Mouse (Mus musculus) CH12.LX (cell line): ENCODE data around the gene Cd247. TPM values are rescaled to one million over a fixed set of nuclear protein-coding genes. Genes with fewer than 3 reads are reported as not detected.

Experiments used
- DNase-seq: peaks from one replicate; pipeline ENCODE4 v3.0.0-alpha.2; 2013; ENCODE audit errors: extremely low read depth
- H3K27ac ChIP-seq: 2 replicates; pipeline ENCODE4 v1.5.1; 2012; ENCODE audit warnings: low read depth, mild to moderate bottlenecking, control low read depth, moderate library complexity; ENCODE audit not compliant: insufficient read depth
- H3K27me3 ChIP-seq: replicated peaks from 2 replicates; pipeline ENCODE3; 2012; ENCODE audit warnings: inconsistent platforms
- H3K36me3 ChIP-seq, 2 experiments: replicated peaks in 1 of 2; 2 replicates each; pipeline versions ENCODE3 to v1.6.1; 2012; ENCODE audit warnings: inconsistent platforms in 1 of 2, low read length in 1 of 2, mild to moderate bottlenecking in 1 of 2, mixed read lengths in 1 of 2, moderate library complexity in 1 of 2; ENCODE audit not compliant: control insufficient read depth in 1 of 2, insufficient read depth in 1 of 2
- H3K4me1 ChIP-seq, 2 experiments: 2 replicates each; pipeline ENCODE4 v1.6.1; 2012; ENCODE audit warnings: inconsistent platforms in 1 of 2, moderate library complexity in 1 of 2; ENCODE audit not compliant: insufficient read depth in 2 of 2, control insufficient read depth in 1 of 2
- H3K4me2 ChIP-seq: 2 replicates; pipeline ENCODE4 v1.6.1; 2012; ENCODE audit warnings: low read depth, mild to moderate bottlenecking, control low read depth; ENCODE audit not compliant: poor library complexity, insufficient read depth, severe bottlenecking
- H3K4me3 ChIP-seq, 3 experiments: fragments of 150-350 bp in 1 of 3; sonication (generic) in 1 of 3; replicated peaks in 1 of 3; 2 replicates each; pipeline versions ENCODE3 to v1.5.1; 2011 to 2012; ENCODE audit warnings: low read depth in 2 of 3, low read length in 2 of 3, mild to moderate bottlenecking in 2 of 3, moderate library complexity in 2 of 3, control low read depth in 1 of 3, improper control_type of control experiment in 1 of 3, inconsistent platforms in 1 of 3, mixed read lengths in 1 of 3; ENCODE audit not compliant: poor library complexity in 1 of 3
- H3K79me2 ChIP-seq: replicated peaks from 2 replicates; pipeline ENCODE4 v1.6.1; 2012; ENCODE audit warnings: mild to moderate bottlenecking, moderate library complexity; ENCODE audit not compliant: control insufficient read depth, poor library complexity, insufficient read depth, severe bottlenecking; ENCODE audit errors: extremely low read depth
- H3K9ac ChIP-seq: 2 replicates; pipeline ENCODE4 v1.6.1; 2012; ENCODE audit warnings: low read depth, mild to moderate bottlenecking, control low read depth, moderate library complexity; ENCODE audit not compliant: insufficient read depth
- H3K9me3 ChIP-seq: replicated peaks from 2 replicates; pipeline ENCODE3; 2012; ENCODE audit warnings: low read length, inconsistent platforms, mixed read lengths
- BHLHE40 ChIP-seq: IDR thresholded peaks from 2 replicates; pipeline ENCODE4 v1.6.1; 2011; ENCODE audit warnings: mild to moderate bottlenecking, low read depth, low read length, improper control_type of control experiment
- CHD1 ChIP-seq: IDR thresholded peaks from 2 replicates; pipeline ENCODE4 v1.6.1; 2012; ENCODE audit warnings: low read depth, low read length, improper control_type of control experiment, inconsistent platforms
- CHD2 ChIP-seq: IDR thresholded peaks from 2 replicates; pipeline ENCODE4 v1.6.1; 2011; ENCODE audit warnings: low read length, improper control_type of control experiment
- CTCF ChIP-seq, 2 experiments: IDR thresholded peaks in 1 of 2; conservative IDR thresholded peaks in 1 of 2; 2 replicates each; pipeline ENCODE4 v1.5.1; 2011 to 2012; ENCODE audit warnings: low read depth in 2 of 2, low read length in 2 of 2, improper control_type of control experiment in 1 of 2, inconsistent platforms in 1 of 2, mild to moderate bottlenecking in 1 of 2, moderate library complexity in 1 of 2
- E2F4 ChIP-seq: IDR thresholded peaks from 2 replicates; pipeline ENCODE4 v1.6.1; 2011; ENCODE audit warnings: low read depth, low read length, improper control_type of control experiment; ENCODE audit not compliant: insufficient replicate concordance
- ELF1 ChIP-seq: IDR thresholded peaks from 2 replicates; pipeline ENCODE4 v1.6.1; 2014; ENCODE audit warnings: low read depth, mild to moderate bottlenecking, inconsistent platforms, low read length, improper control_type of control experiment
- EP300 ChIP-seq: IDR thresholded peaks from 2 replicates; pipeline ENCODE4 v1.6.1; 2011; ENCODE audit warnings: low read length, improper control_type of control experiment
- GABPA ChIP-seq: IDR thresholded peaks from 2 replicates; pipeline ENCODE4 v1.6.1; 2012; ENCODE audit warnings: low read depth, low read length, improper control_type of control experiment, inconsistent platforms; ENCODE audit not compliant: insufficient replicate concordance
- HCFC1 ChIP-seq: IDR thresholded peaks from 2 replicates; pipeline ENCODE4 v1.6.1; 2012; ENCODE audit warnings: low read depth, mild to moderate bottlenecking, inconsistent platforms, low read length, improper control_type of control experiment
- KAT2A ChIP-seq: IDR thresholded peaks from 2 replicates; pipeline ENCODE4 v1.6.1; 2012; ENCODE audit warnings: low read length, improper control_type of control experiment, inconsistent platforms; ENCODE audit not compliant: insufficient replicate concordance
- MAZ ChIP-seq: IDR thresholded peaks from 2 replicates; pipeline ENCODE4 v1.6.1; 2012; ENCODE audit warnings: low read depth, mild to moderate bottlenecking, inconsistent platforms, low read length, improper control_type of control experiment, moderate library complexity
- MEF2A ChIP-seq: IDR thresholded peaks from 2 replicates; pipeline ENCODE4 v1.6.1; 2014; ENCODE audit warnings: low read depth, mild to moderate bottlenecking, inconsistent platforms, low read length, improper control_type of control experiment, borderline replicate concordance
- MXI1 ChIP-seq: IDR thresholded peaks from 2 replicates; pipeline ENCODE4 v1.6.1; 2011; ENCODE audit warnings: mild to moderate bottlenecking, low read depth, low read length, improper control_type of control experiment
- PAX5 ChIP-seq: IDR thresholded peaks from 2 replicates; pipeline ENCODE4 v1.6.1; 2012; ENCODE audit warnings: low read length, inconsistent platforms, mixed read lengths
- POLR2AphosphoS2 ChIP-seq: IDR thresholded peaks from 2 replicates; pipeline ENCODE4 v1.6.1; 2011; ENCODE audit warnings: low read depth, low read length, improper control_type of control experiment
- RCOR1 ChIP-seq: conservative IDR thresholded peaks from 2 replicates; pipeline ENCODE4 v1.6.1; 2012; ENCODE audit warnings: low read depth, mild to moderate bottlenecking, inconsistent platforms, low read length, improper control_type of control experiment
- SMC3 ChIP-seq: IDR thresholded peaks from 2 replicates; pipeline ENCODE4 v1.6.1; 2011; ENCODE audit warnings: low read depth, low read length, improper control_type of control experiment
- TBP ChIP-seq: conservative IDR thresholded peaks from 2 replicates; pipeline ENCODE4 v1.6.1; 2011; ENCODE audit warnings: low read depth, low read length, improper control_type of control experiment
- TCF12 ChIP-seq: IDR thresholded peaks from 2 replicates; pipeline ENCODE4 v1.6.1; 2014; ENCODE audit warnings: low read depth, mild to moderate bottlenecking, inconsistent platforms, low read length, improper control_type of control experiment
- UBTF ChIP-seq: IDR thresholded peaks from 2 replicates; pipeline ENCODE4 v1.6.1; 2012; ENCODE audit warnings: low read depth, mild to moderate bottlenecking, inconsistent platforms, low read length, improper control_type of control experiment, moderate library complexity
- ZMIZ1 ChIP-seq: IDR thresholded peaks from 2 replicates; pipeline ENCODE4 v1.6.1; 2012; ENCODE audit warnings: low read depth, mild to moderate bottlenecking, inconsistent platforms, low read length, improper control_type of control experiment
- dilution Hi-C: fragments of 300-500 bp; cut with MboI; formaldehyde crosslinking; loops from 2 replicates; pipeline ENCODE4 v1.14.3; 2020; ENCODE audit warnings: low sequenced_read_pairs; ENCODE audit not compliant: extremely low pct_unique_long_range_greater_than_20kb, extremely low pct_ligation_motif_present
- in situ Hi-C: fragments of 300-500 bp; cut with MboI; formaldehyde crosslinking; loops from 3 replicates; pipeline ENCODE4 v1.14.3; 2019; ENCODE audit warnings: low sequenced_read_pairs, low pct_ligation_motif_present, low pct_unique_long_range_greater_than_20kb, mixed read lengths
- polyA plus RNA-seq: library from polyadenylated mRNA; unstranded; fragments of >175 nt; gene quantifications from 2 replicates; pipeline ENCODE4 v1.2.1, GENCODE M21; 2012; ENCODE audit warnings: low read depth; ENCODE audit not compliant: insufficient read length
- total RNA-seq, 2 experiments: library from RNA; depleted of rRNA; stranded (reverse); fragments of 300-350 nt in 1 of 2; fragments of >200 nt in 1 of 2; gene quantifications; 2 replicates each; pipeline ENCODE4 v1.2.3; 2012 to 2014

Gene Cd247
- total and polyA plus RNA-seq, 3 experiments: 1.3 to 2.0 TPM; not detected in 1

GRCm38 (mm10) chr1:165814116-165814515 lies 25.6 kb downstream of the Cd247 start:
- Histone ChIP-seq H3K27me3 (peaks cover 1% of the 10 kb centered on the region), H3K4me2 (no peak overlapping the region), H3K27ac (no peak overlapping the region), H3K4me1 (peaks cover 0 to 6% of the 10 kb centered on the region in 2 experiments; a peak in 2 of 4 replicates), H3K9ac (no peak overlapping the region), H3K9me3 (no peaks in the 10 kb centered on the region), H3K79me2 (no peaks in the 10 kb centered on the region), H3K36me3 (no peaks in the 10 kb centered on the region), H3K4me3 (no peak overlapping the region)
- dilution Hi-C loops (no loop called here), in situ Hi-C loops (loop anchor here (25.0 kb wide), 1 partner anchor 573 kb away; the partner anchor contains the start of gene Tada1)
- no peak for DNase-seq
- TF ChIP-seq SMC3: no peak
- no peak for TF ChIP-seq ELF1
- no peak for TF ChIP-seq CHD2
- TF ChIP-seq CTCF (conservative IDR thresholded peaks at IDR 0.05 in 1 of 2, IDR thresholded peaks at IDR 0.05 in 1 of 2; ENCODE audit: low read depth in 2 of 2, low read length in 2 of 2): no peak
- no peak for TF ChIP-seq CHD1
- no peak for TF ChIP-seq EP300
- no peak for TF ChIP-seq MEF2A
- TF ChIP-seq TBP: no peak
- no peak for TF ChIP-seq GABPA
- no peak for TF ChIP-seq HCFC1
- TF ChIP-seq BHLHE40: no peak
- TF ChIP-seq KAT2A: no peak
- TF ChIP-seq PAX5: no peak
- no peak for TF ChIP-seq UBTF
- TF ChIP-seq ZMIZ1: no peak

GRCm38 (mm10) chr1:165814521-165815278 lies 26.2 kb downstream of the Cd247 start:
- Histone ChIP-seq H3K36me3 (no peaks in the 10 kb centered on the region), H3K9me3 (no peaks in the 10 kb centered on the region), H3K9ac (no peak overlapping the region), H3K4me2 (no peak overlapping the region; the same call in 1 of the 2 replicates)
- in situ Hi-C loops (loop anchor here (25.0 kb wide), 1 partner anchor 573 kb away; the partner anchor contains the start of gene Tada1), dilution Hi-C loops (no loop called here)
- no peak for TF ChIP-seq MAZ
- no peak for TF ChIP-seq E2F4
- no peak for TF ChIP-seq TCF12
- TF ChIP-seq RCOR1: no peak
- no peak for TF ChIP-seq TBP
- no peak for TF ChIP-seq MXI1
- TF ChIP-seq POLR2AphosphoS2: no peak
- TF ChIP-seq, all 38 proteins: peak for 0
- Histone ChIP-seq H3K27ac (no peak overlapping the region), H3K27me3 (peaks cover 1% of the 10 kb centered on the region), H3K79me2 (no peaks in the 10 kb centered on the region), H3K4me3 (no peak overlapping the region), H3K4me1 (peaks cover 0 to 6% of the 10 kb centered on the region in 2 experiments; a peak in 2 of 4 replicates)
- no peak for DNase-seq
